Mouse (Mus musculus): ENCODE results near the gene Gtdc1.

GRCm38 (mm10) chr2:44632584-44632983 is 294.9 kb downstream of the Gtdc1 start:
- TF ChIP-seq CTCF (IDR thresholded peaks at IDR 0.05; ENCODE audit: low read depth) (no peak), EP300 (IDR thresholded peaks at IDR 0.05; ENCODE audit: low read depth) (no peak)

Measured in heart, postnatal 0 days (tissue).